Mouse (Mus musculus) adrenal gland, adult 2 months (tissue): ENCODE measurements around the gene Gtf2f2. TPM values are rescaled to one million over a fixed set of nuclear protein-coding genes. Genes with fewer than 3 reads are reported as not detected.
"Not testable (repeated sequence)": the region's sequence is repeated elsewhere in the genome, so short reads cannot be mapped to it uniquely, and the experiment has no call there.

Experiments
- DNase-seq: peaks from one replicate; pipeline ENCODE4 v3.0.0; 2021
- polyA plus RNA-seq: library from polyadenylated mRNA; depleted of rRNA; stranded (reverse); fragments of >200 nt; gene quantifications from 2 replicates; pipeline ENCODE4 v1.2.3, GENCODE M21; 2012
- total RNA-seq, 2 experiments: library from RNA; stranded (reverse); gene quantifications; 2 replicates each; pipeline ENCODE4 v1.2.3; 2021

The Gtf2f2 gene
- total and polyA plus RNA-seq, 3 experiments, result 1.3 to 24.0 (median 21.4) TPM

DNA sequence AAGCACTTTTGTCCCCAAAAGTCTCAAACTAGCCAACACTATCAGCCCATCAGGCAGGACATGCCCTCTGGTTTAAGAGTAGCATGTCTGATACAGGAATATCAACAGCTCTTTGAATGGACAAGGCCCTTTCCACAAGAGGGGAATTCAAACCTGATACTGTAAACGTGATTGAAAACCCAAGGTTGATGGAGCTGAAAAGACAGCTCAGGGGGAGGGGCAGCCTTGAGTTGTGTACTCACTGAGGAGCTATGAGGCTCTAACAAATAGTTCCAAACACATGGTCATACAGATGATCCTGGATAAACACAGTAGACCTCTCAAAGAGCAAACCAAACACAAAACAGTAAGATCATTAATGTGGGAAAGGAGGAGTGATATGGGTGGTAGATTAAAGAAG lies 12.6 kb downstream of the Gtf2f2 start:
- peak; percentile 36 for DNase-seq

DNA sequence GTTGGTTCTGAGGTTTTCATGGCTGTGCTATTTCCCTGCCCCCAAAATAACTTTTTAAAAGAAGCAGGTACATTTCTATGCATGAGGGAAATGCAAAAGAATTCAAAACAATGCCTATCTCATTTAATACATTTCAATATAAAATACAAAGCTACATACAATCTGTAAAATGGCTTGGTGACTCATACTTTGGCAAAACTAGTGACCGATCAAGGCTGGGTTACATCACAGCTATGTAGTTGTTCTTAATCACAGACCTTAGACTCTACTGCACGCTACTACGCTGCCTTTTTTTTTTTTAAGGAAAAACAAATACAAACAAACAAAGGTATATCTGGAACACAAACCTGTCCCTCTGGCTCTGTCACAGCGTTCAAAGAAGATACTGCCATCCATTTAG lies 18.3 kb downstream of the Gtf2f2 start:
- peak; percentile 27 for DNase-seq

- DNase-seq, result peak; percentile 17
Observed at GRCm38 (mm10) chr14:75990936-75991335, 19.7 kb downstream of the Gtf2f2 start.

GRCm38 (mm10) chr14:75989168-75989567 lies 21.5 kb downstream of the Gtf2f2 start:
- no peak for DNase-seq

GRCm38 (mm10) chr14:75986878-75987483 lies 23.7 kb downstream of the Gtf2f2 start:
- no peak for DNase-seq

DNA sequence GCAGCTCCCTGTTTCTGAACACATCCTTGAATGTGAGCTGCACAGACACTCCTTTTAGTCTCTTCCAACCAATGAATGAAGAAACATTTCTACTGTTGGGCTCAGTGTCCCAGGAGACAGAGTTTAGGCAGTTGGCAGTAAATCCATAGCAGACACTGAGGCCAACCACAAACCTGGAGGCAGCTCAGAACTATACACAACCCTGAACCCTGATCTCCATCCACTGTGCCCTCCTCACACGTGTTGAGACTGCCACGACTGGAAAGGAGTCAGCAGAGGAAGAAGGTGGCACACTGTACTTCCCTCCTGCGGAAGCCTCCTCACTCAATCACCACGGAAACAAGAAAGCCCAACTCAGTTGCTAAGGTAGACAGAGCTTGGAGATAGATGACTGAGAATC lies 25.6 kb downstream of the Gtf2f2 start:
- no peak for DNase-seq

DNA sequence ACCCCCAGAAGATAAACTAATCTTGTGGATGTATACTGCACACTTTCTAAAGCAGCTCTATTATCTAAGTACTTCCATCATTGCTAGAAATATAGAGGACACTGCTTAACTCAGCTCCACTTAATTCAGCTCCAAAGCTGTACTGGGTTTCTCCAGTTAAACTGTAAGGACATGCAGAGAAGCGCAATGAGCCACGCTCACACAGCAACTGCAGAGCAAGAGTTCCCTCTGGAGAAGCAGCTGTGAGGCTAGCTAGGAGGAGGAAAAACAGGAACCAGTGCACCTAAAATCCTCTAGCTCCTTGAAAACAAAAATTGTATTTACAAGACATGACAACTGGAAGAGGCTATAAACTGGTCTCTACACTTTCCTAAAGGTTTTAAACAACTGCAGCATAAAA lies 26.8 kb downstream of the Gtf2f2 start:
- no peak for DNase-seq

DNA sequence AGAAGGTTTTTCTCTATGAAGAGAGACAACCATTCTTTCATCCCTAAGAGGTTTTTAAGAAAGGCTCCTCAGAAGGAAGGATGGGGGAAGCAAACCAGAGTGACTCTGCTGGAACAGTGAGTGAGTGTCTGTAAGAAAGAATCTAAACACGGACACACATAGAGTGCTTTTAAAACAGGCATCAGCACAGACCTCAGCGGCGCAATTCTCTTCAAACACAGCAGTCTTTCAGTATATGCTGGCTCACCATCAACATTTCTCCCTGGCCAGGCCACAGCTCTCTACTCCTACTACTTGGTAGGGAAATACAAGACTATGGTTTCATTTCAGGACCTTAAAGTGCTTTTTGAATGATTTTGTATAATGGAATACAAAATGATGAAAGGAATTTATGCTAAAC lies 29.4 kb downstream of the Gtf2f2 start:
- DNase-seq, result no peak

- DNase-seq, result no peak
Observed at GRCm38 (mm10) chr14:75976107-75976506, 34.6 kb downstream of the Gtf2f2 start.

DNA sequence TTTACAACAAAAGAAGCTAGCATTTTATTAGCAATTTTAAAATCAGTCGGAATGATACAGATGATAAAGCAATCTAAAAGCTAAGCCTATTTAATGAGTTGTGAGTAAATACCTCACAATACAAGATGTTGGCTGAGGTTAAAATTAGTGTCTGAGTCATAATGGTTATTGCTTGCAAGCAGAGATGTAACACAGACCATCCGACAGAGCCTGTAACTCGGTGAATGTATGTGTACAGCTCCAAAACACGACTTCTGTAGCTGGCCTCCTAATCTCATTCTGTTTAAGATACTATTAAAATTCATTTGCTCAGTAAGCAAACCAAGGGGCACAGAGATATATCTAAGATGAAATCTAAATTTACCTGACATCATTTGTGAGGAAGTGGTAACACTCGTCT lies 43.4 kb downstream of the Gtf2f2 start:
- no peak for DNase-seq

DNA sequence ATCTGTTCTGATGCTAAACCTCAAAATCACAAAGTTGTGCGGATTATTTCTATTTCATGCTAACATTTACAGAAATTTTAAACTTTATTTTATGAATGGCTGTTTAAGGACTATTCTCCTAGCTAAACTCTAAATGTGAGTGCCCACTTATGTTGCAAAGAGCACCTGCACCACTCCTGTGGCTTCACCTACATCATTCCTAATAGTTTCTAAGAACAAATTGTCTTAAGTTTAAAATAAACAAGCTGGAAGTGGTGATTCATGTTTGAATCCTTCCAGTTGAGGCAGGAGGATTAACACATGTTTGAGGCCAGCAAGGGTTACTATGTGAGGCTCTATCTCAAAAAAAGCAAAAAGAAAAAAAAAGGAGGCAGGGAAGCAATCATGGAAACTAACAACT lies 46.2 kb downstream of the Gtf2f2 start:
- DNase-seq, result no peak

DNA sequence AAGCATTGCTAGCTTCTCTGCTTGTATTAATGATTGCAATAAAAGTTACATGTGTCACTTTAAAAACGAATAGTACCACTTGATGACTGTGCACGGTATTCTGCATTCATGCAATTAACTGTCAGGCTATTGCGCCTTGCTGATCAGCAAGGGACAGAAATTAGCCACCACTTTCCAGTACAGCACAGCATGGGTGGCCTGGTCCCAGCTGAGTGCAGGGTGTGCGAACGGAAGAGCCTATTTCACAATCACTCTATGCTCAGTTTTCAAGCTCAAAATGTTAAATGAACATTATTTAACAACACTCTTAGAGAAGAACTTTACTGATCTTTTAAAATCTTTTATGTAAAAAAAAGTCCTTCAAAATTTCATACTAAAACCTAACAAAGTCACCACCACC lies 46.7 kb downstream of the Gtf2f2 start:
- no peak for DNase-seq

GRCm38 (mm10) chr14:75963215-75963614 lies 47.5 kb downstream of the Gtf2f2 start:
- DNase-seq, result no peak

GRCm38 (mm10) chr14:75962250-75962649 lies 48.4 kb downstream of the Gtf2f2 start:
- DNase-seq, result no peak

GRCm38 (mm10) chr14:75954766-75955165 lies 55.9 kb downstream of the Gtf2f2 start, which contains the start of gene Kctd4:
Kctd4 (plus strand) TSS chr14:75955009.
- no peak for DNase-seq

GRCm38 (mm10) chr14:75953011-75953410 lies 57.7 kb downstream of the Gtf2f2 start:
- DNase-seq, result no peak

DNA sequence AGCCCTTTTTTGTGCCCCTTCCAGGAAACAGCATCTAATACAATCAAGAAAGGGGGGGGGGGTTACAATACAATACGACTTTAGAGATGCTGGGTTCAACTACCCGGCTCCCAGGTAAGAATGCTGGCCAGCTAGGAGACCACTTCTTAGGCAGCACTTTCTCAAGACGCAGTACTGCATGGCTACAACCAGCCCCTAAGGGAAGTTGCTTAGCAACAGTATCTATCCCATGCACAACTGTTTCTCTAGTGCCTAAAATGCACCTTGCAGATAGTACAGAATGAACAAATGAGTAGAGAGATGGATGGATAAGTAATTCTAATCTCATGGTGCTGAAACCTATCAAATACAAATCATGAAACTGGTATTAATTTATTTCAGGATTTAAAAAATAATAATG lies 63.0 kb downstream of the Gtf2f2 start:
- DNase-seq, result no peak

GRCm38 (mm10) chr14:75942365-75942764 lies 68.3 kb downstream of the Gtf2f2 start:
- no peak for DNase-seq

DNA sequence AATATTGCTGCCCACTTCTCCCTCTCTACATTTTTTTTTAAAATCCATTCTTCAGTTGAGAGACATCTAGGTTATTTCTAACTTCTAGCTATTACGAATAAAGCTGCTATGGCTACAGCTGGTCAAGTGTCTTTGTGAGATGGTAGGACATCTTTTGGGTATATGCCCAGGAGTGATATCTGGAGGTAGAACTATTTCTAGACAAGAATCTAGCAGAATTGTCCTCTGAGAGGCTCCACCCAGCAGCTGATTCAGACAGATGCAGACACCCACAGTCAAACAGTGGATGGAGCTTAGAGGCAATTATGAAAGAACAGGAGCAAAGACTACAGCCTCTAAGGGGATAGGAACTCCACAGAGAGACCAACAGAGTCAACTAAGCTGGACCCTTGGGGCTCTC lies 69.2 kb downstream of the Gtf2f2 start:
- no peak for DNase-seq

- no peak for DNase-seq
Observed at GRCm38 (mm10) chr14:75937714-75938113, 73.0 kb downstream of the Gtf2f2 start.

GRCm38 (mm10) chr14:75934359-75934758 lies 76.3 kb downstream of the Gtf2f2 start:
- DNase-seq, result no peak

DNA sequence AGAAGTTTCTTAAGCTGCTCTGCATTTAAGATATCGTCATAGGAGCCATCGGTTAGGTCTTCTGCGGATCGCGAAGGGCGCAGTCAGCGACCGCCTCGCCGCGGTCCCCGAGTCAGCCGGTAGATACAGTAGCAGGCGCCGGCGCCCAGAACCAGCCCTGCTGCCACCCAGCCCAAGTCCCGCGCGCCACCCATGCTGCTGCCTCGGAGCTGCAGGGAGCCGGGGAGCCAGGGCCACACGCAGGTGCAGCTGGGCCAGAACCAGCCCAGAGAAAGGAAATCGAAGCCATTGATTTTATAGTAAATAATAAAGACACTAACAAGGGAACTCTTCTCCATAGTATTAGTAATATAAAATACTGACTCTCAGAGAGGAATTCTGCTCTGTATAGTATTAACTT lies 79.4 kb downstream of the Gtf2f2 start:
- DNase-seq, result no peak

DNA sequence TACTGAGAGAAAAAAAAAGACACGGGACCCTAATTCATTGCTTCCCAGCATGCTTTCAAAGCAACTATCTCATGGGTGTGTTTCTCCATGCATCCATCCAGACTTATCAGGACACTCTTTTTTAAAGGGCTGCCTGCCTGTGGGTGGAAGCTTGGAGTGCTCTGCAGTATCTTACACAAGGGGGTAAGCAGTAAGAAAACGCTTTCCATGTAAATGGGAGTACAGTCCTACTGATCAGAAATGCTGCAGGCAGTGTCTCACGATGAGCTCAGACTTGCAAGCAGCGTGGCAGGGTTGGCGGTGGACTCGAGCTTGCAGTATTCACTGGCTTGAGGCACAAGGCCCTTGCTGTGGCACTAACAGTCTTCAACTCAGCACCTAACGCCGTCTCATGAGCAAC lies 81.0 kb downstream of the Gtf2f2 start:
- not testable (repeated sequence) for DNase-seq

DNA sequence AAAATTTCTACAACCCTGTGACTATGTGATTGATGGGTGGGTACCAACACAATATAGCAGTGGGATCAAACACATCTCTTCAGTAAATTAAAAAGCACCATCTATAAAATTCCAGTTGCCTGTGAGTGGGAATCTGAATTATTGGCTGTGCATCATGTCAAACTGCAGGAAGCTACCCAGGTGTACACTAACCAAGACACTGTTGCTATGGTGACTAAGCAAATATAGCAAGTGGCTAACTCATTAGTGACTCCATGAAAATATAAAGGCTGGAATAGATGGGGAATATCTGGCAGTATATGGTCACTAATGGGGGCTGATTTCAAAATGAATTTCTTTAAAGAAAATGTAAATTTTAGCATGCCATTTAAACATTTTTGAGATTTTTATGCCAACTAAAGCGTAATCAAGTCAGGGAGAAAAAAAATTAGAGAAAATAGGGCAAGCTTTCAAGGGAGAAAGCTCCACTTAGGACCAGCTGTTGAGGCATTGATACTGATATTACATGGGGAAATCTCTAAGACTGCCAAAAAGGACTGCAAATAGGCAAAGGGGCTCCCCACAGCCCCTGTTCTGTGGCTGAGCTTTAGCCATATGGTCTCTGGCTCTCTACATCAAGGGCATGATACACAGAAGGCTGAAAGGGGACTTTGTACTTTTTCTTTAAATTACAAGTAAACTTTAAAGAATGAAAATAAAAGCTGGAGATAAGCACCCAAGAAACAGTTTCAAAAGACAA lies 87.2 kb downstream of the Gtf2f2 start:
- no peak for DNase-seq
